ENCODE assay signal across 25 mouse cellular contexts in the genomic region with DNA sequence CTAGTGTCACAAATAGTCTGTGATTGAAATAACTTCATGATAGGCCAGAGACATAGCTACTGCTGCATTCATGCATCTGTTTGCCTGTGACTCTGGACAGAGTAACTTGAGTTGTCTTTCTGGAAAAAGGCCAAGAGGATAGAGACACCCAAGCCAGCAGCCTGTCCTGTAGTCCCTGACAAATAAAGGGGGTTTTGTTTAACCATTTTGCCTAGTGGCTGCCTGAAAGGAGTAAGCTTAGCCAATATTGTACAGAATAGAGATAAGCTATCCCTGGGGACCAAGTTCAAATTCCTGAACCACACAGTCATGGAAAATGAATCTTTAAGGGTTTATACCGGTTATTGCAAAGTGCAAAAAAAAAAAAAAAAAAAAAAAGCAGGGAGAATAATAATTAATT.
A peak's percentile ranks its signal among the peaks of the same experiment; 100 is the strongest.
DNase-seq lines count a peak whose midpoint lies in the region; ATAC-seq and TF ChIP-seq lines count a peak whose summit lies in the region.
"Had no signal": no experiment of that assay in that cellular context is flagged by ENCODE, and none has a peak within 500 bp of the region (broad histone marks: within the 10 kb centered on the region; RNA-seq: fewer than 3 reads in every experiment).

No protein-coding gene starts in this region.

- H3K27ac ChIP-seq in heart, embryonic 15.5 days = no peak overlapping the region
- H3K27ac ChIP-seq in kidney, postnatal 0 days = no peak overlapping the region
- no peak overlapping the region for H3K27ac ChIP-seq in kidney, embryonic 15.5 days
- H3K27ac ChIP-seq: embryonic facial prominence, embryonic 13.5 days; forebrain, embryonic 15.5 days; liver, embryonic 15.5 days; midbrain, embryonic 13.5 days; neural tube, embryonic 13.5 days had no signal

- no peaks in the 10 kb centered on the region for H3K9me3 ChIP-seq in heart, embryonic 15.5 days (replicated peaks)
- H3K9me3 ChIP-seq in kidney, postnatal 0 days (replicated peaks; ENCODE audit: low read length) = no peaks in the 10 kb centered on the region
- H3K9me3 ChIP-seq in kidney, embryonic 15.5 days (replicated peaks) = no peaks in the 10 kb centered on the region
- H3K9me3 ChIP-seq: embryonic facial prominence, embryonic 13.5 days; forebrain, embryonic 15.5 days; liver, embryonic 15.5 days; midbrain, embryonic 13.5 days; neural tube, embryonic 13.5 days had no signal

- H3K4me1 ChIP-seq in heart, embryonic 15.5 days (replicated peaks) = peaks cover 2% of the 10 kb centered on the region; the same call in 1 of the 2 replicates
- H3K4me1 ChIP-seq in kidney, postnatal 0 days (replicated peaks; ENCODE audit: insufficient read depth, low read length) = no peaks in the 10 kb centered on the region
- H3K4me1 ChIP-seq in kidney, embryonic 15.5 days = no peaks in the 10 kb centered on the region
- H3K4me1 ChIP-seq: embryonic facial prominence, embryonic 13.5 days; forebrain, embryonic 15.5 days; liver, embryonic 15.5 days; midbrain, embryonic 13.5 days; neural tube, embryonic 13.5 days had no signal

- H3K4me2 ChIP-seq in heart, embryonic 15.5 days = no peak overlapping the region
- H3K4me2 ChIP-seq in kidney, postnatal 0 days (ENCODE audit: low read length) = no peak overlapping the region
- no peak overlapping the region for H3K4me2 ChIP-seq in kidney, embryonic 15.5 days
- H3K4me2 ChIP-seq: embryonic facial prominence, embryonic 13.5 days; forebrain, embryonic 15.5 days; liver, embryonic 15.5 days; midbrain, embryonic 13.5 days; neural tube, embryonic 13.5 days had no signal

- no peak for TF ChIP-seq CTCF in kidney, postnatal 0 days (IDR thresholded peaks at IDR 0.05; ENCODE audit: low read depth)

- ATAC-seq in heart, embryonic 15.5 days (replicated peaks; ENCODE audit: insufficient number of reproducible peaks, insufficient read depth, low FRiP score, low read depth) = peak; percentile 76; the same call in 1 of the 2 replicates
- ATAC-seq in kidney, postnatal 0 days (replicated peaks; ENCODE audit: low FRiP score, low read depth) = no peak
- no peak for ATAC-seq in kidney, embryonic 15.5 days (replicated peaks; ENCODE audit: low FRiP score)
- ATAC-seq: forebrain, embryonic 15.5 days; midbrain, embryonic 13.5 days had no signal

- H3K27me3 ChIP-seq in heart, embryonic 15.5 days = no peaks in the 10 kb centered on the region
- H3K27me3 ChIP-seq in kidney, postnatal 0 days (ENCODE audit: insufficient read depth, low read length) = no peaks in the 10 kb centered on the region
- H3K27me3 ChIP-seq in kidney, embryonic 15.5 days = no peaks in the 10 kb centered on the region
- H3K27me3 ChIP-seq: embryonic facial prominence, embryonic 13.5 days; forebrain, embryonic 15.5 days; liver, embryonic 15.5 days; midbrain, embryonic 13.5 days; neural tube, embryonic 13.5 days had no signal

- no peak overlapping the region for H3K9ac ChIP-seq in heart, embryonic 15.5 days
- no peak overlapping the region for H3K9ac ChIP-seq in kidney, postnatal 0 days (ENCODE audit: low read depth, low read length)
- no peak overlapping the region for H3K9ac ChIP-seq in kidney, embryonic 15.5 days
- H3K9ac ChIP-seq: embryonic facial prominence, embryonic 13.5 days; forebrain, embryonic 15.5 days; liver, embryonic 15.5 days; midbrain, embryonic 13.5 days; neural tube, embryonic 13.5 days had no signal

- H3K4me3 ChIP-seq in heart, embryonic 15.5 days = no peak overlapping the region
- no peak overlapping the region for H3K4me3 ChIP-seq in kidney, postnatal 0 days (replicated peaks; ENCODE audit: low read depth, low read length)
- no peak overlapping the region for H3K4me3 ChIP-seq in kidney, embryonic 15.5 days (replicated peaks)
- H3K4me3 ChIP-seq: embryonic facial prominence, embryonic 13.5 days; forebrain, embryonic 15.5 days; liver, embryonic 15.5 days; midbrain, embryonic 13.5 days; myocyte; neural tube, embryonic 13.5 days had no signal

- H3K36me3 ChIP-seq in heart, embryonic 15.5 days = no peaks in the 10 kb centered on the region
- no peaks in the 10 kb centered on the region for H3K36me3 ChIP-seq in kidney, postnatal 0 days (ENCODE audit: insufficient read depth, low read length)
- H3K36me3 ChIP-seq in kidney, embryonic 15.5 days = no peaks in the 10 kb centered on the region
- H3K36me3 ChIP-seq: embryonic facial prominence, embryonic 13.5 days; forebrain, embryonic 15.5 days; liver, embryonic 15.5 days; midbrain, embryonic 13.5 days; neural tube, embryonic 13.5 days had no signal

- no peak for DNase-seq in heart, adult 8-10 months (ENCODE audit: low spot score)
- peak; percentile 7 for DNase-seq in kidney, postnatal 0 days (ENCODE audit: low spot score)
- DNase-seq in 3134 (ENCODE audit: extremely low read depth, insufficient read length, low spot score) (peak; percentile 70), 3T3-L1 (ENCODE audit: low read depth, low spot score) (peak; percentile 91)
- DNase-seq in thymus, postnatal 25 days = no peak
- no peak for DNase-seq in embryo, embryonic 10 days (ENCODE audit: low spot score)
- DNase-seq: adrenal gland, postnatal 36 days; cerebellum, adult 11-12 months; cerebellum, postnatal 14 days; kidney, adult 11 months; layer of hippocampus, adult 9-11 months; liver; lung, postnatal 10 days; retina, postnatal 1 day; right cerebral cortex, postnatal 25 days; spleen, adult 18-20 months; thymus, postnatal 14 days had no signal

- whole genome bisulfite sequencing in heart, embryonic 15.5 days = 28% methylated on average over 1 of the region's 1 CpGs
- 42% methylated on average over 1 of the region's 1 CpGs for WGBS in kidney, postnatal 0 days
- WGBS in kidney, embryonic 15.5 days = 41% methylated on average over 1 of the region's 1 CpGs

Comparison
In these comparisons a context has a peak if more than half of its experiments do, and no peak if none do; other contexts are left out.
1. DNase-seq: peak in kidney, postnatal 0 days (single experiment), 3134 (single experiment) and 3T3-L1 (single experiment); none in heart, adult 8-10 months (single experiment), thymus, postnatal 25 days (single experiment) and embryo, embryonic 10 days (single experiment).